Mouse (Mus musculus) C2C12 (cell line): ENCODE results near the gene Otp.

Source experiments
- CEBPB ChIP-seq: IDR thresholded peaks from one replicate; pipeline ENCODE4 v1.6.1; 2011; ENCODE audit warnings: low read depth, mild to moderate bottlenecking, control low read depth, moderate library complexity
- CTCF ChIP-seq: IDR thresholded peaks from one replicate; pipeline ENCODE4 v1.5.1; 2011; ENCODE audit not compliant: control insufficient read depth, insufficient read depth, insufficient read length
- FOSL1 ChIP-seq: IDR thresholded peaks from one replicate; pipeline ENCODE4 v1.8.0; 2011; ENCODE audit warnings: mild to moderate bottlenecking, low read length; ENCODE audit not compliant: poor library complexity, insufficient read depth, severe bottlenecking
- MAX ChIP-seq: IDR thresholded peaks from one replicate; pipeline ENCODE4 v1.6.1; 2011; ENCODE audit warnings: mild to moderate bottlenecking, control low read depth
- MYOD1 ChIP-seq: IDR thresholded peaks from one replicate; pipeline ENCODE4 v1.6.1; 2011; ENCODE audit warnings: low read depth; ENCODE audit not compliant: control insufficient read depth, insufficient read length
- MYOG ChIP-seq: IDR thresholded peaks from one replicate; pipeline ENCODE4 v1.6.1; 2011; ENCODE audit not compliant: control insufficient read depth, insufficient read length; ENCODE audit errors: extremely low read depth
- USF1 ChIP-seq: IDR thresholded peaks from one replicate; pipeline ENCODE4 v1.6.1; 2011; ENCODE audit warnings: low read depth, mild to moderate bottlenecking, control low read depth, moderate library complexity

GRCm38 (mm10) chr13:94881201-94881600 lies 5.8 kb downstream of the Otp start:
- TF ChIP-seq CTCF: no peak
- TF ChIP-seq USF1: no peak
- no peak for TF ChIP-seq MAX
- no peak for TF ChIP-seq MYOG
- TF ChIP-seq MYOD1: no peak
- no peak for TF ChIP-seq CEBPB
- no peak for TF ChIP-seq FOSL1
